Mouse (Mus musculus) intestine, embryonic 15.5 days (tissue): ENCODE data around the gene Sdhaf2. TPM values are rescaled to one million over a fixed set of nuclear protein-coding genes. Genes with fewer than 3 reads are reported as not detected.
A peak's percentile ranks its signal among the peaks of the same experiment; 100 is the strongest.

Source experiments
- ATAC-seq: fragments of 200-750 bp; cut with Nextera tagmentation; 2 replicates; pipeline ENCODE4 v1.8.0; 2017; ENCODE audit warnings: moderate TSS enrichment, moderate library complexity
- H3K27ac ChIP-seq: fragments of 300-500 bp; sonication (generic); 2 replicates; pipeline ENCODE4 v1.5.1; 2015; ENCODE audit warnings: mild to moderate bottlenecking, inconsistent platforms
- H3K27me3 ChIP-seq: fragments of 300-500 bp; sonication (generic); replicated peaks from 2 replicates; pipeline ENCODE4 v1.6.1; 2015; ENCODE audit warnings: inconsistent platforms
- H3K36me3 ChIP-seq: fragments of 300-500 bp; sonication (generic); 2 replicates; pipeline ENCODE4 v1.6.1; 2015; ENCODE audit warnings: inconsistent platforms
- H3K4me1 ChIP-seq: fragments of 300-500 bp; sonication (generic); replicated peaks from 2 replicates; pipeline ENCODE4 v1.6.1; 2015; ENCODE audit warnings: inconsistent platforms
- H3K4me2 ChIP-seq: fragments of 300-500 bp; sonication (generic); replicated peaks from 2 replicates; pipeline ENCODE4 v1.6.1; 2015; ENCODE audit warnings: mild to moderate bottlenecking, inconsistent platforms
- H3K4me3 ChIP-seq: fragments of 300-500 bp; sonication (generic); replicated peaks from 2 replicates; pipeline ENCODE4 v1.5.1; 2015; ENCODE audit warnings: inconsistent platforms
- H3K9ac ChIP-seq: fragments of 300-500 bp; sonication (generic); 2 replicates; pipeline ENCODE4 v1.6.1; 2015; ENCODE audit warnings: inconsistent platforms
- H3K9me3 ChIP-seq: fragments of 300-500 bp; sonication (generic); 2 replicates; pipeline ENCODE4 v1.6.1; 2016; ENCODE audit warnings: inconsistent platforms
- WGBS: fragments of 180-500 bp; shearing (Covaris S2); methylation state at CpG from one replicate; pipeline ENCODE4 v1.1.7; 2015; 5-methylcytosine and 5-hydroxymethylcytosine counted together
- polyA plus RNA-seq: library from polyadenylated mRNA; unstranded; fragments of >200 nt; fragmentation: Nextera tagmentation; extraction: Ambion mirVana; gene quantifications from 2 replicates; pipeline ENCODE4 v1.2.1, GENCODE M21; 2015

Gene Sdhaf2
- polyA plus RNA-seq, 1 experiment from 2014 or later = 57.2 TPM

GRCm38 (mm10) chr19:10486264-10486738, 39.6 kb downstream of the Sdhaf2 start:
- WGBS = 20% methylated on average over 9 of the region's 9 CpGs
- Histone ChIP-seq H3K27me3 (no peaks in the 10 kb centered on the region), H3K4me2 (peak overlapping the region; percentile 48), H3K36me3 (no peaks in the 10 kb centered on the region), H3K4me3 (no peak overlapping the region), H3K4me1 (peaks cover 6% of the 10 kb centered on the region; the same call in 1 of the 2 replicates), H3K9ac (no peak overlapping the region), H3K27ac (no peak overlapping the region), H3K9me3 (no peaks in the 10 kb centered on the region)
- peak; percentile 77 for ATAC-seq

GRCm38 (mm10) chr19:10482703-10483102, 43.2 kb downstream of the Sdhaf2 start, which contains the start of gene Ppp1r32:
Gene Ppp1r32 (minus strand): TSS chr19:10482928.
- Histone ChIP-seq H3K27me3 (no peaks in the 10 kb centered on the region), H3K9me3 (no peaks in the 10 kb centered on the region), H3K4me3 (no peak within 1 kb of the TSS), H3K4me1 (peaks cover 6% of the 10 kb centered on the region; the same call in 1 of the 2 replicates), H3K9ac (no peak within 1 kb of the TSS), H3K36me3 (no peaks in the 10 kb centered on the region), H3K27ac (no peak within 1 kb of the TSS), H3K4me2 (no peak within 1 kb of the TSS)
- ATAC-seq = peak; percentile 57
- WGBS = 36% methylated on average over 6 of the region's 6 CpGs

- Histone ChIP-seq H3K4me2 (no peak overlapping the region), H3K4me1 (peaks cover 6% of the 10 kb centered on the region; the same call in 1 of the 2 replicates), H3K9me3 (no peaks in the 10 kb centered on the region), H3K4me3 (no peak overlapping the region), H3K27ac (no peak overlapping the region), H3K9ac (no peak overlapping the region), H3K27me3 (no peaks in the 10 kb centered on the region), H3K36me3 (no peaks in the 10 kb centered on the region)
- WGBS = 48% methylated on average over 4 of the region's 4 CpGs
- peak; percentile 86 for ATAC-seq
These were observed 46.4 kb downstream of the Sdhaf2 start for GRCm38 (mm10) chr19:10479541-10479940.

GRCm38 (mm10) chr19:10473779-10474178, 52.2 kb downstream of the Sdhaf2 start:
- Histone ChIP-seq H3K36me3 (no peaks in the 10 kb centered on the region), H3K27ac (no peak overlapping the region), H3K27me3 (0 out of 2 replicates have a peak, but pooled peaks cover 4% of the 10 kb centered on the region), H3K9me3 (no peaks in the 10 kb centered on the region), H3K4me3 (no peak overlapping the region), H3K4me1 (0 out of 2 replicates have a peak, but pooled peaks cover 5% of the 10 kb centered on the region), H3K4me2 (no peak overlapping the region), H3K9ac (no peak overlapping the region)
- no peak for ATAC-seq
- WGBS = 21% methylated on average over 6 of the region's 6 CpGs

- H3K27me3 ChIP-seq = 0 out of 2 replicates have a peak, but pooled peaks cover 4% of the 10 kb centered on the region
- H3K4me3 ChIP-seq = no peak overlapping the region
- H3K9ac ChIP-seq = no peak overlapping the region
- 0 out of 2 replicates have a peak, but pooled peaks cover 5% of the 10 kb centered on the region for H3K4me1 ChIP-seq
- H3K27ac ChIP-seq = no peak overlapping the region
- ATAC-seq = no peak
- no peak overlapping the region for H3K4me2 ChIP-seq
- WGBS = 79% methylated on average over 3 of the region's 3 CpGs
- H3K9me3 ChIP-seq = no peaks in the 10 kb centered on the region
- H3K36me3 ChIP-seq = no peaks in the 10 kb centered on the region
These were observed 53.0 kb downstream of the Sdhaf2 start for GRCm38 (mm10) chr19:10472958-10473357.

- H3K4me1 ChIP-seq = 0 out of 2 replicates have a peak, but pooled peaks cover 5% of the 10 kb centered on the region
- H3K4me2 ChIP-seq = no peak overlapping the region
- H3K9me3 ChIP-seq = no peaks in the 10 kb centered on the region
- H3K27me3 ChIP-seq = 0 out of 2 replicates have a peak, but pooled peaks cover 4% of the 10 kb centered on the region
- H3K36me3 ChIP-seq = no peaks in the 10 kb centered on the region
- peak; percentile 23; the same call in 1 of the 2 replicates for ATAC-seq
- H3K4me3 ChIP-seq = no peak overlapping the region
- no peak overlapping the region for H3K9ac ChIP-seq
- WGBS = 41% methylated on average over 8 of the region's 8 CpGs
- no peak overlapping the region for H3K27ac ChIP-seq
These were observed 56.7 kb downstream of the Sdhaf2 start for GRCm38 (mm10) chr19:10469171-10469658.

GRCm38 (mm10) chr19:10464427-10464826, 61.5 kb downstream of the Sdhaf2 start:
- no peaks in the 10 kb centered on the region for H3K36me3 ChIP-seq
- H3K4me3 ChIP-seq = no peak overlapping the region
- no peak for ATAC-seq
- peaks cover 26% of the 10 kb centered on the region for H3K27me3 ChIP-seq
- H3K9ac ChIP-seq = no peak overlapping the region
- no peak overlapping the region for H3K4me2 ChIP-seq
- H3K9me3 ChIP-seq = no peaks in the 10 kb centered on the region
- peaks cover 5% of the 10 kb centered on the region; the same call in 1 of the 2 replicates for H3K4me1 ChIP-seq
- 31% methylated on average over 4 of the region's 4 CpGs for WGBS
- no peak overlapping the region for H3K27ac ChIP-seq

GRCm38 (mm10) chr19:10461584-10461983, 64.4 kb downstream of the Sdhaf2 start:
- WGBS = 39% methylated on average over 7 of the region's 7 CpGs
- ATAC-seq = no peak
- Histone ChIP-seq H3K27me3 (peaks cover 52% of the 10 kb centered on the region), H3K27ac (no peak overlapping the region), H3K9ac (no peak overlapping the region), H3K36me3 (no peaks in the 10 kb centered on the region), H3K4me1 (peaks cover 16% of the 10 kb centered on the region), H3K4me2 (no peak overlapping the region), H3K9me3 (no peaks in the 10 kb centered on the region), H3K4me3 (no peak overlapping the region)

GRCm38 (mm10) chr19:10459907-10460306, 66.0 kb downstream of the Sdhaf2 start:
- Histone ChIP-seq H3K4me3 (no peak overlapping the region), H3K27ac (no peak overlapping the region), H3K4me1 (peaks cover 20% of the 10 kb centered on the region), H3K9ac (no peak overlapping the region), H3K27me3 (peaks cover 69% of the 10 kb centered on the region), H3K4me2 (no peak overlapping the region), H3K9me3 (no peaks in the 10 kb centered on the region), H3K36me3 (no peaks in the 10 kb centered on the region)
- whole genome bisulfite sequencing = 59% methylated on average over 11 of the region's 11 CpGs
- no peak for ATAC-seq

- H3K4me1 ChIP-seq = peaks cover 20% of the 10 kb centered on the region
- H3K4me3 ChIP-seq = peak overlapping the region; percentile 56
- H3K4me2 ChIP-seq = peak overlapping the region; percentile 96
- peaks cover 82% of the 10 kb centered on the region for H3K27me3 ChIP-seq
- H3K9ac ChIP-seq = no peak overlapping the region
- no peak for ATAC-seq
- no peaks in the 10 kb centered on the region for H3K36me3 ChIP-seq
- WGBS = 19% methylated on average over 8 of the region's 8 CpGs
- H3K9me3 ChIP-seq = no peaks in the 10 kb centered on the region
- H3K27ac ChIP-seq = no peak overlapping the region
These were observed 67.8 kb downstream of the Sdhaf2 start for GRCm38 (mm10) chr19:10458096-10458495.

GRCm38 (mm10) chr19:10457484-10457800, 68.5 kb downstream of the Sdhaf2 start:
- Histone ChIP-seq H3K27me3 (peaks cover 86% of the 10 kb centered on the region), H3K27ac (no peak overlapping the region)

GRCm38 (mm10) chr19:10456752-10457483, 69.0 kb downstream of the Sdhaf2 start, which contains the start of gene Lrrc10b:
Gene Lrrc10b (minus strand): TSS chr19:10457473.
- peak; percentile 73 for ATAC-seq
- Histone ChIP-seq H3K27ac (no peak within 1 kb of the TSS), H3K27me3 (peaks cover 85% of the 10 kb centered on the region), H3K9me3 (no peaks in the 10 kb centered on the region), H3K36me3 (no peaks in the 10 kb centered on the region), H3K4me2 (peak within 1 kb of the TSS; percentile 96), H3K9ac (peak within 1 kb of the TSS; percentile 41), H3K4me3 (peak within 1 kb of the TSS; percentile 56), H3K4me1 (peaks cover 20% of the 10 kb centered on the region)
- WGBS = under 1% methylated on average over 88 of the region's 96 CpGs

More at GRCm38 (mm10) chr19:10457484-10457800, 68.5 kb downstream of the Sdhaf2 start:
- peak overlapping the region; percentile 56 for H3K4me3 ChIP-seq
- H3K9ac ChIP-seq = peak overlapping the region; percentile 41
- peak overlapping the region; percentile 96 for H3K4me2 ChIP-seq
- peaks cover 20% of the 10 kb centered on the region for H3K4me1 ChIP-seq
- H3K36me3 ChIP-seq = no peaks in the 10 kb centered on the region
- under 1% methylated on average over 25 of the region's 34 CpGs for WGBS
- ATAC-seq = peak; percentile 86
- H3K9me3 ChIP-seq = no peaks in the 10 kb centered on the region
